Mouse (Mus musculus) heart, embryonic 10.5 days (tissue): ENCODE measurements around the gene Hmgcll1. TPM values are rescaled to one million over a fixed set of nuclear protein-coding genes. Genes with fewer than 3 reads are reported as not detected.
"Not testable (repeated sequence)": the region's sequence is repeated elsewhere in the genome, so short reads cannot be mapped to it uniquely, and the experiment has no call there.

Experiments
- DNase-seq: peaks from one replicate; pipeline ENCODE4 v3.0.0-alpha.2; 2017; ENCODE audit warnings: low spot score
- H3K27ac ChIP-seq: fragments of 300-500 bp; sonication (generic); 2 replicates; pipeline ENCODE4 v1.5.1; 2016; ENCODE audit warnings: mild to moderate bottlenecking
- H3K27me3 ChIP-seq: fragments of 300-500 bp; sonication (generic); 2 replicates; pipeline ENCODE4 v1.6.1; 2016; ENCODE audit warnings: mild to moderate bottlenecking; ENCODE audit not compliant: poor library complexity, insufficient read depth, severe bottlenecking
- H3K36me3 ChIP-seq: fragments of 300-500 bp; sonication (generic); 2 replicates; pipeline ENCODE4 v1.6.1; 2016; ENCODE audit warnings: mild to moderate bottlenecking, moderate library complexity
- H3K4me1 ChIP-seq: fragments of 300-500 bp; sonication (generic); 2 replicates; pipeline ENCODE4 v1.6.1; 2016; ENCODE audit warnings: mild to moderate bottlenecking
- H3K4me3 ChIP-seq: fragments of 300-500 bp; sonication (generic); 2 replicates; pipeline ENCODE4 v1.5.1; 2016; ENCODE audit warnings: mild to moderate bottlenecking, moderate library complexity
- H3K9me3 ChIP-seq: fragments of 300-500 bp; sonication (generic); 2 replicates; pipeline ENCODE4 v1.6.1; 2016; ENCODE audit warnings: mild to moderate bottlenecking, moderate library complexity
- WGBS: fragments of 180-500 bp; shearing (Covaris S2); methylation state at CpG from one replicate; pipeline ENCODE4 v1.1.7; 2016; 5-methylcytosine and 5-hydroxymethylcytosine counted together
- polyA plus RNA-seq: library from polyadenylated mRNA; unstranded; fragments of >200 nt; fragmentation: Nextera tagmentation; extraction: Ambion mirVana; gene quantifications from 2 replicates; pipeline ENCODE4 v1.2.1, GENCODE M21; 2016

Hmgcll1 gene
- polyA plus RNA-seq, 1 experiment from 2014 or later: 3.2 TPM

DNA sequence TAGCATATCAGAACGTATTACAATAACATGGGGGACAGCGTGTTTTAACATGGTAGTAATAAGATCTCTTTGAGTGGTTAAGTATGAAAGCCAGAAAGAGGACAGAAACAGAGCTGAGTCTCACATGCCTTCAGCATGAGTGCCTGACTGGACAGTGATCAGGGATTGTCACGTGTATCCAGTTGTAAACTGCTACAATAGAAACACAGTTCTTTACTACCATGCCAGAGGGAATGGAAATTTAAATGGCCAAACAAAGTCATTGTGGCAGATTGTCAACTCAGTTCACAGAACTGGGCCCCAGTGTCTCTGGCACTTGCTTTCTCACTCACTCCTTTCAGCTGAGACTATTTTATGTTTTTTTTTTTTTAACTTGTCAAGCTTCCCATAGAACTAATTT is 85.3 kb downstream of the Hmgcll1 start:
- Histone ChIP-seq H3K27ac (no peak overlapping the region), H3K9me3 (no peaks in the 10 kb centered on the region), H3K36me3 (no peaks in the 10 kb centered on the region), H3K4me3 (no peak overlapping the region), H3K27me3 (no peaks in the 10 kb centered on the region), H3K4me1 (no peaks in the 10 kb centered on the region)
- DNase-seq: no peak
- 83% methylated on average over 3 of the region's 3 CpGs for WGBS

DNA sequence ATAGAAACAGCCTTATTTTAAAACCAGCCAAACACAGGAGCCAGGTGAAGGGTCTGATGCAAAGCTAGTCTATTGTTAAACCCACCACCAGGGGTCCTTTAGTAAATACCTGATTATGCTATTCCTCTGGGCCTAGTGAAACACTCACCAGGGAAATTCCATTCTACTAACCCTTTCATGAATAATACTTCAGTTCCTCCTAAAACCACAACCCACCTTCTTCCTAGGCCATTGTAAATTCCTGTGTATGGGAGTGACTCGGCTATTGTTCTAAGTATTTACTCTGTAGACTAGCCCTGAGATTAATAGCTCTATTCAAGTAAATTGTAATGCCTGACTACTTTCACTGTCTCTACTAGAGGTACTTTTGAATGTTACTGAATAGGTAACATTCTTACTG is 89.8 kb downstream of the Hmgcll1 start:
- not testable (repeated sequence) for H3K36me3 ChIP-seq, H3K4me1 ChIP-seq, H3K27ac ChIP-seq, H3K9me3 ChIP-seq, DNase-seq, H3K4me3 ChIP-seq, H3K27me3 ChIP-seq
- 85% methylated on average over 1 of the region's 1 CpGs for WGBS

DNA sequence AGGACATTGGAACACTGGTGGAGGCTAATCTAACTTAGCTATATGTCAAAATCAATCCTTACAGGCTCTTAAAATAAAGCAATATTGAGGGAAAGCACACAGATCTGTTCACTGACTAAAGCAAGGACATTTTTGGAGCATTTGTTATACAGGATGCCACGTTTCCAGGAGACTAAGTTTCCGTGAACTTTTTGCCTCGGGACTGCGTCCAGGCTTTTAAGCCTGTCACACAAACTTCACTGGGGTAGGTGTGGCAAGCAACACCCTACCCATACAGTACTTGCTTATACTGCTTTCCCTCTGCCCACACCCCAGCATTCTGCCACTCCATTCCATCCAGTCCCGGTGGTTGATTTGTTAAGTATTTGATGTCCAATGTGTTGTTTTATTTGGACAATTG is 90.2 kb downstream of the Hmgcll1 start:
- H3K9me3 ChIP-seq: no peaks in the 10 kb centered on the region
- no peak overlapping the region for H3K27ac ChIP-seq
- no peak for DNase-seq
- no peak overlapping the region for H3K4me3 ChIP-seq
- H3K36me3 ChIP-seq: no peaks in the 10 kb centered on the region
- no peaks in the 10 kb centered on the region for H3K27me3 ChIP-seq
- 90% methylated on average over 5 of the region's 5 CpGs for WGBS
- H3K4me1 ChIP-seq: no peaks in the 10 kb centered on the region

DNA sequence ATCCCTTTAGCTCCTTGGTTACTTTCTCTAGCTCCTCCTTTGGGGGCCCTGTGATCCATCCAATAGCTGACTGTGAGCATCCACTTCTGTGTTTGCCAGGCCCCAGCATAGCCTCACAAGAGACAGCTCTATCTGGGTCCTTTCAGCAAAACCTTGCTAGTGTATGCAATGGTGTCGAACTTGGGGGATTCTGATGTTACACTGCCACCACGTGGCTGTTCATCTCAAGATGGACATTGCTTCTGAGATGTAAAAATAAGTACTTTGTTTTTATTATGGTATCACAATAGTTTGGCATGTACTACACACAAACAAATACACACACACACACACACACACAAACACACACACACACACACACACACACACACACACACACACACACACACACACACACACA is 108.2 kb downstream of the Hmgcll1 start:
- H3K36me3 ChIP-seq, H3K9me3 ChIP-seq, H3K27me3 ChIP-seq, H3K4me3 ChIP-seq, DNase-seq, H3K27ac ChIP-seq, H3K4me1 ChIP-seq: not testable (repeated sequence)
- WGBS: 0% methylated on average over 2 of the region's 2 CpGs

DNA sequence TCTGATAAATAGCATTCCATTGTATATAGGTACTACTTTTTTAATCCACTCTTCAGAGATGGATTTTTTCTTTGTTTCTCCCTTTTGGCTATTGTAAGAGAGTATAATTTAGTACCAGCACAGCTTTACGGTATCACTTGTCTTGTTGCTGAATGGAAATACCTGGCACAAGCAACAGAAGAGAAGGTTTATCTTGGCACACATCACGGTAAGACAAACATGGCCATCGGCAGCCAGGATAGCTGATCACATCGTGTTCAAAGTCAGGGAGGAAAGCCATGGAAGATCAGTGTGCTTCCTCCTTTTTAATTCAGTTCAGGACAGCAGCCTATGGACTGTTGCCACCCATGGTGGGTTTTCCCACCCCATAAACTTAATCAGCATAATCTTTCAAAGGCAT is 109.6 kb downstream of the Hmgcll1 start:
- Histone ChIP-seq H3K4me3 (no peak overlapping the region), H3K27ac (no peak overlapping the region), H3K9me3 (no peaks in the 10 kb centered on the region), H3K27me3 (no peaks in the 10 kb centered on the region), H3K36me3 (no peaks in the 10 kb centered on the region), H3K4me1 (no peaks in the 10 kb centered on the region)
- WGBS: 78% methylated on average over 4 of the region's 4 CpGs
- DNase-seq: no peak

DNA sequence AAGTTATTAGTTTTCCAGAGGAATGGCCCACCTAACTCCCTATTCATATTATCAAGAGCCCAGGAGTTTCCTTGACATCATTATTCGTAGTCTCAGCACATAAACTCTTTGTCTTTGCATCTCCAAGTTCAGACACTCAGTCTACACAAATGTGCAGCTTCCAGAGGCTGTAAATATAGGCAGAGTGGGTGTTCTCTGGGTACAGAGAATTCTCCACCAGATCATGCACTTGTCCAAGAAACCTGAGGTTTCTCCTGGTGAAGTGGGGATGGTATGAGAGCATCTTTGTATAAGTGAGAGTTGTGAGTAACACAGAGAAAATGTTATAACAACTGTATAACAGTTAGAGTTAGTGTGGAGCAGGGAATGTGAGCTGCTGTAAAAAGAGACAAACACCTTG is 114.7 kb downstream of the Hmgcll1 start:
- Histone ChIP-seq H3K36me3 (no peaks in the 10 kb centered on the region), H3K4me3 (no peak overlapping the region), H3K27me3 (no peaks in the 10 kb centered on the region), H3K4me1 (no peaks in the 10 kb centered on the region), H3K9me3 (no peaks in the 10 kb centered on the region), H3K27ac (no peak overlapping the region)
- DNase-seq: no peak
- 67% methylated on average over 1 of the region's 1 CpGs for WGBS

DNA sequence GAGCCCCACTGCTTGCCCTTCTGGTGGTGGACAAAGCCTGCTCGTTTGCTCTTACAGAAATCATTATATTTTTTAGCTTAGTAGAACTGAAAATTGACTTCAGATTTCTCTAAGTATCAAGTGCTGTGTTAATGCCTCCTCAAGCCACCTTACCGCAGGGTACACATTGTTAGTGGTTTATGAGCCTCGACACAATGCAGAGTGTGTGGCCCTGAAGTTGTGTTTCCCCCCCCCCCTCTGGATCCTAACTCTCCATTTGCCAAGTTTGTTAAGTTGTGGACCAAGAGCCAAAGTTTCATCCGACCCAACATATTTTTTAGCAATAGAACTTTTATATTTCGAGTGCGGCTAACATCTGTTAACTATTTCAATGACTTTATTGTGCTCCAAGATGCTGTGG is 119.4 kb downstream of the Hmgcll1 start:
- no peaks in the 10 kb centered on the region for H3K4me1 ChIP-seq
- no peaks in the 10 kb centered on the region for H3K27me3 ChIP-seq
- whole genome bisulfite sequencing: 83% methylated on average over 6 of the region's 6 CpGs
- DNase-seq: no peak
- no peaks in the 10 kb centered on the region for H3K36me3 ChIP-seq
- no peak overlapping the region for H3K27ac ChIP-seq
- H3K9me3 ChIP-seq: no peaks in the 10 kb centered on the region
- H3K4me3 ChIP-seq: no peak overlapping the region

DNA sequence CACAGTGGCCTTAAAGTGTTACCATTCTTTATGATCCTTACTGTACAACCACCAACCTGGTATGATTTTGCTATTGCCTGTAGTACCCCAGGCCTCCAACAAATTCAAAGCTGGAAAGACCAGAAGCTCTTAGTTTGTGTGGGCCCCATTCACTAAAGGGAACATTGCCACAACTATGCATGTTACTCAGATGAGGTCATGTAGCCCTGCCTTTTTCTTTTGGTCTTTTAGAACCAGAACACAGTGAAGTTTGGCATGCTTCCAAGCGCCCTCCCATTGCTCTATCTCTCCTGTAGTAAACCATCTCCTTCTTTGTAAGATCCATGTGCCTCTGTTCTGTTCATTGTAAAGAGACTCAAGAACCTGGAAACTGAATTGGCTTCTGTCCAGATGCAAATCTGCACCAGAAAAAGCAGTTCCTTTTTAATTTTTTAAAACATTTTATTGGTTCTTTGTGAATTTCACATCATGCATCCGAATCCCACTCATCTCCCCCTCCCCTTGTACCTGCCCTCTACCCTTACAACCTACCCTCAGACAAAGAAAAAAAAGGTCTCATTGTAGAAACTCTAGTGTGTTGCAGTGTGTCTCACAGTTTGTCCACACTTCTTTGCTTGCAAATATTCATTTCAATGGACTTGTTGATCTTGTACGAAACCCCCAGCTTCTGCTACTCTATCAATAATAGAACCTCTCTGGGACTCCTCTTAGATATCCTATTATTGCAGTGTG is 123.9 kb downstream of the Hmgcll1 start:
- WGBS: 79% methylated on average over 3 of the region's 3 CpGs
- DNase-seq: no peak

DNA sequence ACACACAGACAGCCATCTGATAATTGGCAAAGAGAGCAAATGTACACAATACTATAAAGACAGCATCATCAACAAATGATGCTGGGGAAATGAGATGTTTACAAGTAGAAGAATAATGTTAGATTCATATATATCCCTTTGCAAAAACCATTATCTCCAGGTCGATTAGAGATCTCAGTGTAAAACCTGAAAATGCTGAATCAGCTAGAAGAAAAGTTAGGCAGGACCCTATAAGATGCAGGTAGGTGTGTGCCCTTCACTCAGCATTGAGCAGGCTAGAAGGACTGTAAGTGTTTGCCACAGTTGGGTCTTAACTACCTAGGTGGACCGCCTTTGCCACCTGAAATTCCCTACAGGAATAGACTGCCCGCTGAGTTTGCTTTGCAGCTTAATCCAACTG is 130.9 kb downstream of the Hmgcll1 start:
- Histone ChIP-seq H3K4me1 (no peaks in the 10 kb centered on the region), H3K4me3 (no peak overlapping the region), H3K36me3 (no peaks in the 10 kb centered on the region), H3K27me3 (no peaks in the 10 kb centered on the region), H3K27ac (no peak overlapping the region), H3K9me3 (no peaks in the 10 kb centered on the region)
- 70% methylated on average over 3 of the region's 3 CpGs for WGBS
- DNase-seq: no peak

More for the DNA sequence above, 123.9 kb downstream of the Hmgcll1 start:
- Histone ChIP-seq H3K9me3 (no peaks in the 10 kb centered on the region), H3K4me3 (no peak overlapping the region), H3K27ac (no peak overlapping the region), H3K4me1 (no peaks in the 10 kb centered on the region), H3K27me3 (no peaks in the 10 kb centered on the region), H3K36me3 (no peaks in the 10 kb centered on the region)

DNA sequence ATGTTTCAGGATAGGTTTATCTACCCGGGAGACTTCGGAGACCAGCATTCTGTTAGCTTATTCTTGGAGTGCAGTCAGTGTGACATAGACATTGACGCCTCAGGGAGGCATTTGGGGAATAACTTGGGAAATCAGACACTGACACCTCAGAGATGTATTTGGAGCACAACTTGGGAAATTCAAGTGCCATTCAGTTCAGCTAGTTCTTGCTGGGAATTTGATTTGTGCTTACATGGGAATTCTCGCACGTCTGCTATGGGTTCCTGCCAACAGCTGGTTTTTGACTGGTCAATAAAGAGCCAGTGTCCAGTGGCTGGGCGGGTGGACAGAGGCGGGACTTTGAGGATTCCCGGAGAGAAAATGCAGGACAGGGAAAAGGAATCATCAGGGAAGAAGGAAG is 147.8 kb downstream of the Hmgcll1 start:
- DNase-seq: no peak

DNA sequence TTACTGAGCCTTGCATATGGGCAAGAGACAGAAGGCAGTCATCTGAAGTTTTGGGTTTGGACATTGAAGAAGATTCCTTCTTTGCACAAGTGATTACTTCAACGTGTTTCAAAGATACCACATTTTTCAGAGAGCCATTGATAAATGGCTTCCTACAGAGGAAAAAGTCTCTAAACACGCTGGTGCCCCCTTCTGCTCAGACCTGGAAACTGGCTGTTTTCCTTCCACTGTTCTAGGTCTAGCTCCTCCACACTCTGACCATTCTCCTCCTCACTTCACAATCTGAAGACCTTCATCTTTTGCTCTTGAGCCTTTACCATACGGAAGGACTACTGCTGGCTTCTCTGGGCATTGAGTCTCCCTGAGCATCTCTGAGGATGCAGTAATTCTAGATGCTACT is 153.7 kb downstream of the Hmgcll1 start:
- Histone ChIP-seq H3K27me3 (no peaks in the 10 kb centered on the region), H3K4me3 (no peak overlapping the region), H3K36me3 (no peaks in the 10 kb centered on the region), H3K9me3 (no peaks in the 10 kb centered on the region), H3K27ac (no peak overlapping the region), H3K4me1 (no peaks in the 10 kb centered on the region)
- no peak for DNase-seq
- WGBS: 35% methylated on average over 3 of the region's 3 CpGs

More for the DNA sequence above, 147.8 kb downstream of the Hmgcll1 start:
- Histone ChIP-seq H3K27ac (no peak overlapping the region), H3K4me1 (no peaks in the 10 kb centered on the region), H3K27me3 (no peaks in the 10 kb centered on the region), H3K4me3 (no peak overlapping the region), H3K9me3 (no peaks in the 10 kb centered on the region), H3K36me3 (no peaks in the 10 kb centered on the region)
- WGBS: 63% methylated on average over 8 of the region's 8 CpGs

DNA sequence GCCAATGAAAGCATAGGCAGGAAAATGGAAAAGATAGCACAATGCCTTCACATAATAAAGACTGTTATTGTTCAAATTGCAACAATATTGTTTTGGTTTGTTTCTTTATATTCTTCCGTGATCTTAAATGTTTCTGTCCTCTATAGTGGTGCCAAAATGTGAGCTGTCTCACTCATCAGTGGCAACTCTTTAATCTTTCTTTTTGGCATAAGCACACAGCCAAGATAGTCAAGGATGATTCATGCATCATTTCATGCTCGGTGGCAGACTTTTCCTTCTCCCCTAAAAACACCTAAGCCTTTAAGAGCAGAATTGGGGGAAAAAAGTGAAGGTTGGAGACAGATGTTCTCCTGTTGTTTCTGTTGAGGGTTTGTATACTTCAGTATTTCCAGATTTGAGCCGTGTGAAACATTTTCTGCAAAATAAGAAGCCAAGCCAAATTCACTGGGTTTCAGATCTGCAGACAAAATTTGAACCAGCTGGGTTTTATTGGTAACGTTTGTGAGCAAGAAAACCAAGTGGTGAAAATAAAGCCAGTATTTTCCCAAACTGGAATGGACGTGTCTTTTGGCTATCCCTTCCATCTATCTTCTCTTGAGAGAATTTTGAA is 158.1 kb downstream of the Hmgcll1 start:
- H3K4me3 ChIP-seq: no peak overlapping the region
- no peaks in the 10 kb centered on the region for H3K4me1 ChIP-seq
- DNase-seq: no peak
- no peak overlapping the region for H3K27ac ChIP-seq
- no peaks in the 10 kb centered on the region for H3K9me3 ChIP-seq
- 69% methylated on average over 5 of the region's 5 CpGs for WGBS
- H3K27me3 ChIP-seq: no peaks in the 10 kb centered on the region
- no peaks in the 10 kb centered on the region for H3K36me3 ChIP-seq

DNA sequence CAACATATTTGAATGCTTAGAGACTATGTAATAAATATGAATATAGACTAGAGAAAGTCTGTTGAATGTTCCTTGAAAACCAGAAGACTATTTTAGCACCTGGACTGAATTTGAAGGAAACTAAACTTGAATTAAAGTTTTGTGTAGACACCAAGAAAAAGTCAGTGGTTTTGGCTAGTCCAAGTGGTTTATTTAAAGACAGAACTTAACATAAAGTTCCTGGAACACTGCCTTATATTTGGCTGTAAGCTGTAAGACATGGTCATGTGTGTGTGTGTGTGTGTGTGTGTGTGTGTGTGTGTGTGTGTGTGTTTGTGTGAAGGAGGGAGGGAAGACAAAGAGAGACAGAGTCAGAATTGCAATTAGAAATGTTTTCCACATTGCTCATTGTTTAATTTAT is 164.6 kb downstream of the Hmgcll1 start:
- H3K9me3 ChIP-seq: no peaks in the 10 kb centered on the region
- H3K27ac ChIP-seq: no peak overlapping the region
- no peaks in the 10 kb centered on the region for H3K4me1 ChIP-seq
- H3K36me3 ChIP-seq: no peaks in the 10 kb centered on the region
- H3K27me3 ChIP-seq: no peaks in the 10 kb centered on the region
- no peak overlapping the region for H3K4me3 ChIP-seq
- DNase-seq: no peak
